Mouse (Mus musculus) C2C12 (cell line): ENCODE measurements at regions not wholly inside any gene's neighbourhood (a gene's known extent, or its start where the extent isn't known, plus 50 kb on each side); places are given as distances from the start of the nearest gene placed in this dataset.

Experiments used
- CEBPB ChIP-seq: IDR thresholded peaks from one replicate; pipeline ENCODE4 v1.6.1; 2011; ENCODE audit warnings: low read depth, mild to moderate bottlenecking, control low read depth, moderate library complexity
- CTCF ChIP-seq: IDR thresholded peaks from one replicate; pipeline ENCODE4 v1.5.1; 2011; ENCODE audit not compliant: control insufficient read depth, insufficient read depth, insufficient read length
- FOSL1 ChIP-seq: IDR thresholded peaks from one replicate; pipeline ENCODE4 v1.8.0; 2011; ENCODE audit warnings: mild to moderate bottlenecking, low read length; ENCODE audit not compliant: poor library complexity, insufficient read depth, severe bottlenecking
- MAX ChIP-seq: IDR thresholded peaks from one replicate; pipeline ENCODE4 v1.6.1; 2011; ENCODE audit warnings: mild to moderate bottlenecking, control low read depth
- MYOD1 ChIP-seq: IDR thresholded peaks from one replicate; pipeline ENCODE4 v1.6.1; 2011; ENCODE audit warnings: low read depth; ENCODE audit not compliant: control insufficient read depth, insufficient read length
- MYOG ChIP-seq: IDR thresholded peaks from one replicate; pipeline ENCODE4 v1.6.1; 2011; ENCODE audit not compliant: control insufficient read depth, insufficient read length; ENCODE audit errors: extremely low read depth
- USF1 ChIP-seq: IDR thresholded peaks from one replicate; pipeline ENCODE4 v1.6.1; 2011; ENCODE audit warnings: low read depth, mild to moderate bottlenecking, control low read depth, moderate library complexity

- TF ChIP-seq CEBPB (no peak), CTCF (no peak), MAX (no peak), USF1 (no peak), MYOD1 (no peak), MYOG (no peak), FOSL1 (no peak)
These were observed 88.8 kb upstream of the Tlk1 start for GRCm38 (mm10) chr2:70914372-70914771.
